Mouse (Mus musculus) G1E (cell line): Measurements from ENCODE around the gene Cldn6. TPM values are rescaled to one million over a fixed set of nuclear protein-coding genes. Genes with fewer than 3 reads are reported as not detected.
A peak's percentile ranks its signal among the peaks of the same experiment; 100 is the strongest.

Experiments used
- ATAC-seq: 2 replicates; pipeline ENCODE4 v1.8.0; 2016; ENCODE audit warnings: mild to moderate bottlenecking; ENCODE audit not compliant: insufficient number of reproducible peaks, poor library complexity, low FRiP score, severe bottlenecking; ENCODE audit errors: extremely low read depth
- DNase-seq: peaks from one replicate; pipeline ENCODE4 v3.0.0; 2012; ENCODE audit warnings: low spot score
- H3K27me3 ChIP-seq: 2 replicates; pipeline ENCODE4 v1.6.1; 2012; ENCODE audit warnings: mild to moderate bottlenecking, low read length, inconsistent platforms; ENCODE audit not compliant: insufficient read depth
- H3K36me3 ChIP-seq: replicated peaks from 2 replicates; pipeline ENCODE3; 2012; ENCODE audit warnings: mild to moderate bottlenecking, inconsistent platforms
- H3K4me1 ChIP-seq: 2 replicates; pipeline ENCODE4 v1.6.1; 2012; ENCODE audit warnings: low read depth, low read length, inconsistent platforms, mixed read lengths; ENCODE audit not compliant: insufficient read depth
- H3K4me3 ChIP-seq: 2 replicates; pipeline ENCODE4 v1.5.1; 2012; ENCODE audit warnings: low read depth, mild to moderate bottlenecking, inconsistent platforms, low read length, moderate library complexity, mixed read lengths
- H3K9me3 ChIP-seq: replicated peaks from 2 replicates; pipeline ENCODE4 v1.6.1; 2012; ENCODE audit warnings: inconsistent platforms
- CTCF ChIP-seq: IDR thresholded peaks from 2 replicates; pipeline ENCODE4 v1.5.1; 2012; ENCODE audit warnings: low read depth, low read length, inconsistent platforms, mixed read lengths
- GATA1 ChIP-seq: IDR thresholded peaks from 2 replicates; pipeline ENCODE4 v1.6.1; 2012; ENCODE audit warnings: borderline replicate concordance, low read length, inconsistent platforms, mixed read lengths
- GATA2 ChIP-seq: IDR thresholded peaks from 2 replicates; pipeline ENCODE4 v1.6.1; 2012; ENCODE audit warnings: low read depth, low read length, inconsistent platforms, borderline replicate concordance
- POLR2AphosphoS5 ChIP-seq: IDR thresholded peaks from 2 replicates; pipeline ENCODE4 v1.6.1; 2012; ENCODE audit warnings: low read depth, low read length, inconsistent platforms; ENCODE audit not compliant: insufficient replicate concordance
- TAL1 ChIP-seq: conservative IDR thresholded peaks from 2 replicates; pipeline ENCODE4 v1.6.1; 2012; ENCODE audit warnings: low read depth, low read length, inconsistent platforms, mixed read lengths
- polyA plus RNA-seq: library from polyadenylated mRNA; stranded (reverse); fragments of >175 nt; gene quantifications from 2 replicates; pipeline ENCODE4 v1.2.3, GENCODE M21; 2012
- total RNA-seq, 2 experiments: library from RNA; stranded (forward) in 1 of 2; stranded (reverse) in 1 of 2; fragments of 200-1000 nt in 1 of 2; fragments of >200 nt in 1 of 2; fragmentation: Nextera tagmentation in 1 of 2; gene quantifications; 2 replicates each; pipeline ENCODE4 v1.2.3; 2014 to 2017

Cldn6 gene
- not detected in 2 replicates for total RNA-seq (2014; fragmentation: Nextera tagmentation)
- not detected in 2 replicates for total RNA-seq (2017)
- not detected in 2 replicates for polyA plus RNA-seq

DNA sequence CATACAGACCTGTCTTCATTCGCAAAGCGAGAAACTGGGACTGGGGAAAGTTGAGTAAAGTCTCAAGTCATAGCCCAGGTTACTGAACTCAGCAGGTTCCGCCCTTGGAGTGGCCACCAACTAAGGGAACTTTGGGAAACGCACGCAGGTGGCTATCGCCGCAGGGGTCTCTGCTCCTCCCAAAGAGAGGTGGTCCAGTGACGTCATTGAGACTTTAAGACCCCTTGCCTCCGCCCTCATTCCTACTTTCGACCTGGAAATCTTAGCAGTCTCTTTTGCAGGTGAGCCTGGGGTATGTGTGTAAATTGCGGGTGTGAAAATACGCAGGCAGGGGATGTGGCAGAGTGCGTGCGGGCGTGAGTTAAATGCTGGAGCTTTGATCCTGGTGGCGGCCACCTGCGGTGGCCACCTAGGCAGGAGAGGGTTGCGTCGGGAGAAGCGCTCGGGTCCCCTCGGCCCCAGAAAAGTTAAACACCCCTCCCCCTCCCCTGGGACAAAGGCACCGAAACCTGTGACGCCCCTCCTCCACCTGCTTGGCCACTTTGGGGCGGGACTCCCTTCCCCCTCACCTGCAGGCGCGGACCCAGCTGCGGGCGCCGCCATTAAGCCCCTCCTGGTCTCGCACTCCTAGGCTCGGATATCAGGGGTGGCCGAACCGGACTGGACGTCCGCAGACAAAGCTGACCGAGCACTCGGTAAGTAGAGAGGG lies at the start of gene Cldn6:
TSS of gene Cldn6 (plus strand) at position 123 of the 709 bp plus-strand sequence.
- no peak within 1 kb of the TSS for H3K4me3 ChIP-seq
- peaks cover 55% of the 10 kb centered on the region for H3K27me3 ChIP-seq

DNA sequence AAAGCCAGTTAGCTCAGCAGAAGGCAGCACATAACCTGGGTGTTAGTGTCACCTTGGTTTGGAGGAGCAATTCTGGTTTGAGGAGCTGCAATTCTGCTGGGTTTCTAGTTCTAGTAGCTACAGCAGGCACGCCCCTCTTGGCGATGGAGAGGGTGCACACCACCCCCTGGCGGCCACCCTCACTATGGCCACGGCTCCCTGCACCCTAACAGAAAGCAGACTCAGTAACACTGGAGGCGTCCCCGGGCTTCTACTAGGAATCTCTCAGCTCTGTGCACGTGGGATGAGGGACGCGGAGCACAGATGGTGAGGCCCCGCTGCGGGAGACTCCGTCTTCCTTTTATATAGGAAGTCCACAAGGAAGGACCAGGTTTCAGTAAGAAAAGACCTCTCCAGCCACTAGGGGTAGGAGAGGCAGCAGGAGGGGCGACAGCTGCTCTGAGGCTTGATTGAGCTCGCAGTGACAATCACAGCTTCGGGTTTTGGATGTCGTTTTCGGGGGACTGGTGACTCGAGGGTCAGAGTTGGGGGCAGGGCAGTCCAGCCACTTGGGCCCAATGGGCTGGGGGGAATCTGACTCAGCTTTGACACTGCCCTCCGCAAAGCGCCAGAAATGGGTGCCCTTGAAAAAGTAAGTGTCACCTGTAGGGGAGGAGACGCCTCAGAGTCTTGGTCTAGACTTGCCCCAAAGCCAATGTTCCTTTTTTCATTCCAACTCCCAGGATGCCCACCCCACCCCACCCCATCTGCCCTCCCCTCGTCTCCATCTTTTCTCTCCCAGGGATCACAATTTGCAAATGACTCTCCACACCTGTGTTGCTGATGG lies 48.6 kb upstream of the Cldn6 start:
- H3K4me1 ChIP-seq, result peaks cover 2% of the 10 kb centered on the region
- TF ChIP-seq GATA1, result no peak
- TF ChIP-seq POLR2AphosphoS5, result no peak
- peak; percentile 72 for TF ChIP-seq CTCF
- H3K27me3 ChIP-seq, result peaks cover 25% of the 10 kb centered on the region
- DNase-seq (peak; percentile 66), ATAC-seq (peak; percentile 78)
- H3K9me3 ChIP-seq, result no peaks in the 10 kb centered on the region
- H3K36me3 ChIP-seq, result no peaks in the 10 kb centered on the region
- no peak overlapping the region for H3K4me3 ChIP-seq

More for the DNA sequence above, at the start of gene Cldn6:
- H3K36me3 ChIP-seq, result peaks cover 15% of the 10 kb centered on the region
- H3K4me1 ChIP-seq, result peaks cover 51% of the 10 kb centered on the region
- TF ChIP-seq TAL1 (no peak), CTCF (no peak), GATA2 (no peak), GATA1 (no peak), POLR2AphosphoS5 (no peak)
- ATAC-seq (no peak), DNase-seq (no peak)
- H3K9me3 ChIP-seq, result no peaks in the 10 kb centered on the region

- peaks cover 33% of the 10 kb centered on the region for H3K27me3 ChIP-seq
- ATAC-seq (no peak), DNase-seq (no peak)
- H3K36me3 ChIP-seq, result no peaks in the 10 kb centered on the region
- TF ChIP-seq CTCF, result no peak
- no peak for TF ChIP-seq GATA2
- TF ChIP-seq POLR2AphosphoS5, result no peak
- no peak for TF ChIP-seq TAL1
- TF ChIP-seq GATA1, result no peak
- H3K4me1 ChIP-seq, result peaks cover 2% of the 10 kb centered on the region
- no peaks in the 10 kb centered on the region for H3K9me3 ChIP-seq
- no peak overlapping the region for H3K4me3 ChIP-seq
Measured at GRCm38 (mm10) chr17:23631241-23631640, 47.8 kb upstream of the Cldn6 start.

DNA sequence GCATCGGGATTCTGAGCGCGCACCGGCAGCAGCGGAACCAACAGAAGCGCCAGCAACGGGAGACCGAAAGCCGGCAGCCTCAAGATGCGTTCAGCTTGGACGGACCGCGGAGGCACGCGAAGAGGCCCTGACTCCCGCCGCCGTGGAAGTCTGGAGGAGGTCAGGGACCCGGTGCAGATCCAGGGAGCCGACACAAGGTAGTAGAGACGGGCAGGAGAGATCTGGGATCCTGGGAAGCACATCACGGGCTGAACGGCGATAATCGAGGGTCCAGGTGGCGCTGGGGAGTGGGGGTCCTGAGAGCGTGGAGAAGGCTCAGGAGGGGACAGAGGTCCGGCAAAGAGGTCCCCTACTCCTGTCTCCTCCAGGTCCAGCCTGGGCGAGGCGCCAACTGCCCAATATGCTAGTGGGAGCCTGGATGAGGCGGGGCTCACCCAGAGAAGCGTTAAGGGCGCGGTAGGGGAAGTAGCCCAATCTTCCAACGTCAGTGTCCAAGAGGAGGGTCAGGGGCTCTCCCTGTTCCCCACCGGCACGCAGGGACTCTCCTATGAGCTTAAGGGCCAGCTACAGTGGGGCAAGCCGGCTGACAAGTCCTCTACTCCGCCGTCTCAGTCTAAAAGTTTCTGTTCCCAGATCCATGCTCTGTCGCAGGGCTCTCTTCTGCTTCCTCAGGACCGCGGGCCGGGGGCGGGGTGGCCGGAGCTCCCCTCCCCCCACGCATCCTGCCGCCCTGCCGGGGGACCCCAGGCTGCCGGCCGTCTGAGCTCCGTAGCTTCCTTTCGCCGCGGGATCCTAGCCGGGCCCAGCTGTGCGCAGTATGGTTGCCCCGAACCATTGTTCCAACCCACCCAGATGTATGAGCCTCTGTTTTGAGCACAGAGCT lies 34.2 kb upstream of the Cldn6 start, which contains the start of gene Mmp25:
TSS of gene Mmp25 (minus strand) at position 665 of the 883 bp plus-strand sequence.
- TF ChIP-seq GATA2 (no peak), POLR2AphosphoS5 (no peak), CTCF (no peak)
- no peak for ATAC-seq
- H3K9me3 ChIP-seq, result no peaks in the 10 kb centered on the region
- no peak within 1 kb of the TSS for H3K4me3 ChIP-seq
- peaks cover 23% of the 10 kb centered on the region for H3K27me3 ChIP-seq
- DNase-seq, result no peak
- no peaks in the 10 kb centered on the region for H3K4me1 ChIP-seq
- no peaks in the 10 kb centered on the region for H3K36me3 ChIP-seq

DNA sequence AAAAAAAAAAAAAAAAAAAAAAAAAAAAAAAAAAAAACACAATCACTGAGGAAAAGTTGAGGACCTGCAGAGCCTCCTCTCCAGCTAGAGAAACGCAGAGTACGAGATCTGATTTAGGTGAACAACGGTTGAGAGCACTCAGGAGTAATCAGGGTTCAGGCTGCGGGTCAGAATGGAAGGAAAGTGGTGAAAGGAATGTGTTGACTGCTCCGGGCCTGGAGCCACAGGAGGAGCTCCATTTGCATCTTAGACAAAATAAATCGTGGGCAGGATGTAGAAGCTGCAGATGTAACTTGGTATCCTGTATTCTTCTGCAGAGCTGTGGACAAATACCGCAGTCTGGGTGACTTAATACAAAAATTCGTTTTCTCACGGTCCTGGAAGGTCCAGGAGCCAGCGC lies 33.2 kb upstream of the Cldn6 start:
- no peak for TF ChIP-seq TAL1
- TF ChIP-seq GATA2, result no peak
- TF ChIP-seq POLR2AphosphoS5, result no peak
- H3K27me3 ChIP-seq, result peaks cover 23% of the 10 kb centered on the region
- ATAC-seq, result no peak
- no peak overlapping the region for H3K4me3 ChIP-seq
- H3K9me3 ChIP-seq, result no peaks in the 10 kb centered on the region
- DNase-seq, result no peak
- H3K36me3 ChIP-seq, result no peaks in the 10 kb centered on the region
- no peaks in the 10 kb centered on the region for H3K4me1 ChIP-seq

GRCm38 (mm10) chr17:23651363-23651762 lies 27.7 kb upstream of the Cldn6 start:
- TF ChIP-seq GATA1 (no peak), CTCF (no peak), POLR2AphosphoS5 (no peak), TAL1 (no peak), GATA2 (no peak)
- no peaks in the 10 kb centered on the region for H3K9me3 ChIP-seq
- DNase-seq, result no peak
- H3K4me3 ChIP-seq, result no peak overlapping the region
- H3K36me3 ChIP-seq, result no peaks in the 10 kb centered on the region
- ATAC-seq, result no peak
- H3K27me3 ChIP-seq, result peaks cover 23% of the 10 kb centered on the region
- H3K4me1 ChIP-seq, result no peaks in the 10 kb centered on the region
